Mouse (Mus musculus): ENCODE measurements around the gene Lair1. TPM values are rescaled to one million over a fixed set of nuclear protein-coding genes. Genes with fewer than 3 reads are reported as not detected.
"Not testable (repeated sequence)": the region's sequence is repeated elsewhere in the genome, so short reads cannot be mapped to it uniquely, and the experiment has no call there.

Lair1 gene
- total RNA-seq (2021), result 1 to 10 TPM; 3.9 to 4.7 TPM

GRCm38 (mm10) chr7:4063013-4063412 is at the start of gene Lair1:
Lair1 (minus strand) TSS chr7:4063204.
- intact Hi-C loops (cut with DNase I), result no loop called here
- DNase-seq (ENCODE audit: extremely low spot score in 1 of 2, low spot score in 2 of 2), result no peak

- intact Hi-C loops (cut with DNase I), result no loop called here
- no peak for DNase-seq (ENCODE audit: extremely low spot score in 1 of 2, low spot score in 2 of 2)
Observed at GRCm38 (mm10) chr7:4111766-4112165, 48.8 kb upstream of the Lair1 start.

DNA sequence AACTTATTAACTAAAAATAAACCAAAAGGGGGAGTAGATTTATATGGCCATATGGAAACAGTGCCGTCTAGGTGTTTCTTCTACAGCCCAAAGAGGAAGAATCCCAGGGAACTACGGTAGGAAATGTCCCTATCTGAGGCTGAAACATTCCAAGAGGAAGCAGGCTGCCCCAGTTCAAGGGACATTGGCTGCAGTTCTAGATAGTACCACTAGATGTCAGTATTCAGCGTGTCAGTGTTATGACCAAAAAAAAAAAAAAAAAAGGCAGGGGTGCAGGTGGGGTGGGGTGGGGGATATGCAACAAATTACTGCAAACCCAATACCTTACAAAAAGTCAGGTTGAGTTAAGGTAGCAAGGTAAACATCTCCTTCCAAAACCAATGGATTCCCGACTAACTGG is 40.4 kb upstream of the Lair1 start:
- intact Hi-C loops (cut with DNase I), result no loop called here
- DNase-seq (ENCODE audit: extremely low spot score in 1 of 2, low spot score in 2 of 2), result no peak

DNA sequence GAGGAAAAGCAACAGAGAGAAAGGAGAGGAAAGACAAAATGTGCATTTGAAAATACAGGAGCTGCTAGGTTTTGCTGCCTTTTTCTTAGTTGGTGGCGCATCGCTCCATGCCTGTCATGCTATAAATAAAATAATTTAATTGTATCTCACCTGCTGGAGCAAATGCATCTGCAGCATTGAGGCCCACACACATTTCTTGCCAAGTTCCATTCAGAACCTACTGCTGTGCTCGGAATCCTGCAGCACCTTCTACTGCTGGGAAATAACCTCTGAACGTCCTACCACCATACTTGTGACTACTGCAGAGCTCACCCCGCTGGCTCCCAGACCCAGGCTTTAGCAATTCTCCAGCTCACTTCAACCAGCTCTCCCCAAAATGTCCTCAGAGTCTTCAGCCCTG is 38.1 kb upstream of the Lair1 start:
- no peak for DNase-seq (ENCODE audit: extremely low spot score in 1 of 2, low spot score in 2 of 2)
- intact Hi-C loops (cut with DNase I), result no loop called here

DNA sequence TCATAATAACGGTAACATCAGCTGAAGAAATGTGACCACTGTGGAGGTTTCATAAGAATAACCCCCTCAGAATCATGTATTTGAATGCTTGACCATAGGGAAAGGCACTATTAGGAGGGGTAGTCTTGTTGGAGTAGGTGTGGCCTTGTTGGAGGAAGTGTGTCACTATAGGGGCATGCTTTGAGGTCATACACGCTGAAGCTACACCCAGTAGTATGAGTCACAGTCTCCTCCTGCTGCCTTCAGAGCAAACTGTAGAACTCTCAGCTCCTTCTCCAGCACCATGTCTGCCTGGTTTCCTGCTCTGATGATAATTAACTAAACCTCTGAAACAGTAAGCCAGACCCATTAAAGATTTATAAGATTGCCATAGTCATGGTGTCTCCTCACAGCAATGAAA is 35.8 kb upstream of the Lair1 start:
- no peak for DNase-seq (ENCODE audit: extremely low spot score in 1 of 2, low spot score in 2 of 2)
- intact Hi-C loops (cut with DNase I), result no loop called here

- DNase-seq (ENCODE audit: extremely low spot score in 1 of 2, low spot score in 2 of 2), result no peak
Observed at GRCm38 (mm10) chr7:4098301-4098700, 35.3 kb upstream of the Lair1 start.

GRCm38 (mm10) chr7:4091170-4091569 is 28.2 kb upstream of the Lair1 start:
- no peak for DNase-seq (ENCODE audit: extremely low spot score in 1 of 2, low spot score in 2 of 2)
- intact Hi-C loops (cut with DNase I), result no loop called here

More at GRCm38 (mm10) chr7:4098301-4098700, 35.3 kb upstream of the Lair1 start:
- intact Hi-C loops (cut with DNase I), result no loop called here

DNA sequence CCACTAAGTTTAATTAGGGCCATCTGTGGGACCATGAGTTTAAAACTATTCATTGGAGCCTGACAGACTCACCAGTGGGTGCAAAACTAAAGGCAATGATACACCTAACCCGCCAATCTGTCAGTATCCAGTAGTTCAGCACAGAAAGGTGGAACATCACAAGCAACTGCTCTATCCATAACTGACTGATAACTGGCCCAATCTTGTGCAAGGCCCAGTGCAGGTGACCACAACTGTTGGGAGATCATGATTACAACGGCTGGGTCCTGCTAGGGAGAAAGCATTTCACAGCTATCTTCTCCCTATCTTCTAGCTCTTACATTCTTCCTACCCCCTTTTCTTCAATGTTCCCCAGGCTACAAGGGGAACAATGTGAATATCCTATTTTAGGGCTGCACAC is 25.7 kb upstream of the Lair1 start:
- no peak for DNase-seq (ENCODE audit: extremely low spot score in 1 of 2, low spot score in 2 of 2)
- intact Hi-C loops (cut with DNase I), result no loop called here

GRCm38 (mm10) chr7:4087896-4088480 is 25.0 kb upstream of the Lair1 start:
- intact Hi-C loops (cut with DNase I), result no loop called here
- DNase-seq (ENCODE audit: extremely low spot score in 1 of 2, low spot score in 2 of 2), result peak in 1 of 2 experiments; percentile 60

GRCm38 (mm10) chr7:4087238-4087895 is 24.4 kb upstream of the Lair1 start:
- DNase-seq (ENCODE audit: extremely low spot score in 1 of 2, low spot score in 2 of 2), result peak in 1 of 2 experiments; percentile 75
- intact Hi-C loops (cut with DNase I), result no loop called here

GRCm38 (mm10) chr7:4085562-4085961 is 22.6 kb upstream of the Lair1 start:
- intact Hi-C loops (cut with DNase I), result no loop called here
- no peak for DNase-seq (ENCODE audit: extremely low spot score in 1 of 2, low spot score in 2 of 2)

DNA sequence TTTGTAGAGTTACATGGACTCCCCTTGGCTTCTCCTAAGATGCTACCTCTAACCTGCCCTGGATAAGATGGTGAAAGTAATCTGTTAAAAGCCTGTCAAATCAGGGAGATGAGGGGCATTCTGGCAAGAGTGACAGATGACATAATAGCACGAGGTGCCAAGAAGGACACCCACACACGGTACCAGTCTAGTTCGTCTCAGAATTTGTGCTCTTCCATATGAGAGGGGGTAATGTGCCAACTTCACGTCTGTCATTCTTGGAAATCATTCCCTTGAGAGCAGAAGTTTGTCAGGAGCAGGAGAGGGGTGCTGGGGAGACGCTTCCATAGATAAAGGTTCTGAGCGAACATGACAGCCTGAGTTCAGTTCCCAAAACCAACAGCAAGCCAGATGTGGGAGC is 21.2 kb upstream of the Lair1 start:
- intact Hi-C loops (cut with DNase I), result no loop called here
- no peak for DNase-seq (ENCODE audit: extremely low spot score in 1 of 2, low spot score in 2 of 2)

DNA sequence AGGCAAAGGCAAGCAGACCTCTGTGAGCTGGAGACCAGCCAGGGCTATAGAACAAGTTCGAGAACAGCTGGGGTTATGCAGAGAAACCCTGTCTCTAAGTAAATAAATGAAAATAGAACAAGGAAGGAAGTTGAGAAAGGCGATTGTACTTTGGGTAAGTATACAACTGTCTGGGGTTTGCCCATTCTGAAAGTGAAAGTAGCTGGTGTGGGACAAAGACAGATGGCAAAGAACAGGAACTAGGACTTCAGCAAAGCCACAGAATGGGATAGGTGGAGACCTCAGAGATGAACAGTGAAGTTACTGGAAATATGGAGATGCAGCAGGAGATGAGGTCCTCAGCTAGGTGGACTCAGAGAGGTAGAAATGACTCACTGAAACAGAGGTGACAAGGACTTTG is 19.8 kb upstream of the Lair1 start:
- DNase-seq (ENCODE audit: extremely low spot score in 1 of 2, low spot score in 2 of 2), result no peak
- intact Hi-C loops (cut with DNase I), result no loop called here

DNA sequence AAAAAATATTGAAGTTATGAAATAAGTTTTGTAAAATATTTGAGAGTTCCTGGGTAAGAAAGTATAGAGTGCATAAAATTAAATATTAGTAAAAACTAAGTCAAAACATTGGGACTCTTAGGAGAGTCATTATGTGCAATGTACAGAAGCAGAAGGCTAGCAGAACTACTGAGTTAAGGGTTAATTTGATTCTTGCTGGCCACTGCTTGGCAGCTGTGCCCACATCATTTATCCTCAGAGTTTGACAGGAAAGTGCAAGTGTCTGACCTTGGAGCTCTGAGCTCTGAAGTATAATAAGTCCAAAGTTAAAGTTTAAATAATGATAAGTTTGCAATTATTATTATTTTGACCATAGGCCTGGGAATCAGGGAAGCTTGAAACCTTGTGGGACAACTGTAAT is 18.7 kb upstream of the Lair1 start:
- intact Hi-C loops (cut with DNase I), result no loop called here
- no peak for DNase-seq (ENCODE audit: extremely low spot score in 1 of 2, low spot score in 2 of 2)

- intact Hi-C loops (cut with DNase I), result no loop called here
- DNase-seq (ENCODE audit: extremely low spot score in 1 of 2, low spot score in 2 of 2), result no peak
Observed at GRCm38 (mm10) chr7:4080552-4080951, 17.5 kb upstream of the Lair1 start.

DNA sequence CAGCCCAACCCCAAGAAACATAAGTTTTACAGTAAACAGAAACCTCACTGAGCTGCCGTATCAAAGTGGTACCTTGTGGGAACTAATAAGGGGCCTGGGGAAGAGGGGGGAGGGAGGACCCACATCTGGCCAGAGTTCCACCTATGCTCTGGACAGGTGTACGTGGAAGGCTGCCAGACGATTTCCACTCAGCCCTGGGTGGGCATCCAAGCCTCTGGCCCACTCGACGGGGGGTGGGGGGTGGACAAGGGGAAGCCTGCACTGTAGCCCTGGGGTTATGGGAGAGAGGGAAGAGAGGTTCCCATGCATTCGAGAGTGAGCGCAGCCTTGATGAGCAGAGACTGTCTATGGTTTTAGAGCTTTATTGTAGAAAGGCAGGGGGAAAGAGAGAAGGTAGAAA is 16.5 kb upstream of the Lair1 start:
- intact Hi-C loops (cut with DNase I), result no loop called here
- no peak for DNase-seq (ENCODE audit: extremely low spot score in 1 of 2, low spot score in 2 of 2)

- intact Hi-C loops (cut with DNase I), result no loop called here
- DNase-seq (ENCODE audit: extremely low spot score in 1 of 2, low spot score in 2 of 2), result no peak
Observed at GRCm38 (mm10) chr7:4073144-4073543, 10.1 kb upstream of the Lair1 start.

DNA sequence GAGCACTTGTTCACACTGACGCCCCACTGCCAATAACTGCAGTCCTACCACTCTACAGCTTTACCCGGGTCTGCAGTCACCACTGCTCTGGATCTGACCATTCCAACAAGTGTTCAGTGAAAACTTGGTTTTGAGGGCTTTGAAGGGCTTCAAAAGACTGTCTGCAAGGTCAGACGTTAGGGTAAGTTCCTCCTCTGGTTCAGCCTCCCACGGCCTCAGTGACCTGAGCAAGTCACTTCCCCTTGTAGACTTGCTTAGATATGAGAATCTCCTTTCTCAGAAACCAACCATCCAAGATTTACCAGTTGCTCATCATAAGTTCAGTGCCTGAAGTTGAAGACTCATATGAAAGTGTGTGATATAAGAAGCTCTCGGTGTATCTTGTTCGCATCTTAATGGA is 8.1 kb upstream of the Lair1 start:
- intact Hi-C loops (cut with DNase I), result no loop called here
- no peak for DNase-seq (ENCODE audit: extremely low spot score in 1 of 2, low spot score in 2 of 2)

GRCm38 (mm10) chr7:4063714-4064425 is 866 bp upstream of the Lair1 start:
- no peak for DNase-seq (ENCODE audit: extremely low spot score in 1 of 2, low spot score in 2 of 2)
- intact Hi-C loops (cut with DNase I), result no loop called here

GRCm38 (mm10) chr7:4060602-4061188 is 2.3 kb downstream of the Lair1 start:
- not testable (repeated sequence) for DNase-seq (ENCODE audit: extremely low spot score in 1 of 2, low spot score in 2 of 2)

More at GRCm38 (mm10) chr7:4060602-4061188, 2.3 kb downstream of the Lair1 start:
- intact Hi-C loops (cut with DNase I), result not testable (repeated sequence)

All from left cerebral cortex, postnatal 10 days (tissue).